Mouse (Mus musculus) lung, embryonic 14.5 days (tissue): ENCODE measurements around the gene Retreg2. TPM values are rescaled to one million over a fixed set of nuclear protein-coding genes. Genes with fewer than 3 reads are reported as not detected.

Experiments
- ATAC-seq: fragments of 200-750 bp; cut with Nextera tagmentation; 2 replicates; pipeline ENCODE4 v1.8.0; 2017; ENCODE audit warnings: mild to moderate bottlenecking, moderate TSS enrichment, moderate library complexity; ENCODE audit not compliant: insufficient read depth
- DNase-seq: peaks from one replicate; pipeline ENCODE4 v3.0.0-alpha.2; 2015
- H3K27ac ChIP-seq: fragments of 300-500 bp; sonication (generic); 2 replicates; pipeline ENCODE4 v1.5.1; 2014; ENCODE audit warnings: low read depth, mild to moderate bottlenecking, moderate library complexity
- H3K27me3 ChIP-seq: fragments of 300-500 bp; sonication (generic); 2 replicates; pipeline ENCODE4 v1.6.1; 2014; ENCODE audit warnings: low read length, control low read depth; ENCODE audit not compliant: insufficient read depth
- H3K36me3 ChIP-seq: fragments of 300-500 bp; sonication (generic); 2 replicates; pipeline ENCODE4 v1.6.1; 2014; ENCODE audit warnings: control low read depth; ENCODE audit not compliant: insufficient read depth
- H3K4me1 ChIP-seq: fragments of 300-500 bp; sonication (generic); 2 replicates; pipeline ENCODE4 v1.6.1; 2014; ENCODE audit warnings: antibody characterized with exemption, control low read depth; ENCODE audit not compliant: insufficient read depth
- H3K4me2 ChIP-seq: fragments of 300-500 bp; sonication (generic); 2 replicates; pipeline ENCODE4 v1.6.1; 2014; ENCODE audit warnings: mild to moderate bottlenecking
- H3K4me3 ChIP-seq: fragments of 300-500 bp; sonication (generic); 2 replicates; pipeline ENCODE4 v1.5.1; 2014; ENCODE audit warnings: low read depth, low read length
- H3K9ac ChIP-seq: fragments of 300-500 bp; sonication (generic); 2 replicates; pipeline ENCODE4 v1.6.1; 2014
- H3K9me3 ChIP-seq: fragments of 300-500 bp; sonication (generic); 2 replicates; pipeline ENCODE4 v1.6.1; 2016; ENCODE audit warnings: low read depth, low read length, control low read depth
- CTCF ChIP-seq: IDR thresholded peaks from 2 replicates; pipeline ENCODE4 v1.5.1; 2016; ENCODE audit warnings: antibody characterized with exemption, low read depth
- WGBS: fragments of 180-500 bp; shearing (Covaris S2); extraction: QIAGEN DNeasy Blood & Tissue Kit; methylation state at CpG from one replicate; pipeline ENCODE4 v1.1.7; 2014; 5-methylcytosine and 5-hydroxymethylcytosine counted together
- polyA plus RNA-seq: library from polyadenylated mRNA; unstranded; fragments of >200 nt; fragmentation: Nextera tagmentation; extraction: Ambion mirVana; gene quantifications from 2 replicates; pipeline ENCODE4 v1.2.1, GENCODE M21; 2014

The Retreg2 gene
- polyA plus RNA-seq, 1 experiment from 2014 or later = 55.2 TPM

DNA sequence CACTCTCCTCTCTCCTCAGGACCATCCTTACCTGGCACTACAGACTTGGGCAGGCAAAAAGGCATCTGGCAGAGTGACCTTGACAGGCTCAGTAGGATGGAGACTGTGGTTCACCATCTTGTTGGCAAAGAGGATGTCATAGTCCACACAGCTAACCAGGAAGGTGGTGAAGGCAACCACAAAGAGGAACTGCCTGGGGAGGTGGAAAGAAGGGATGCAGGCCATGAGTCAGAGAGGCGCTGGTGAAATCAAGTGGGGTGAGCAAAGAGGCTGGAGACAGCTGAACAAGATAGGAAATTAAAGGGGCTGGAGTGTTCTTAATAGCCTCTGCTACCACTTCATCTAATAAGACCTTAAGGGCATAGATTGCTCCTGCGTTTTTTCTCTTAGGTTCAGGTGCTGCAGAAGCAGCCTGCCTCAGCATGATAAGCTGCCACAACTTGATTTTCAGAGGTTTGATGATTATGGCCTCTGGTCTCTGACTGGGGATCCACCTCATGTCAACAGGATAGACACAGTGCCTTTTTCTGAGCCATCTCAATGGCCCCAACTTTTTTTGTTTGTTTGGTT is 45.4 kb downstream of the Retreg2 start:
- DNase-seq = no peak
- H3K27me3 ChIP-seq = no peaks in the 10 kb centered on the region
- H3K36me3 ChIP-seq = peaks cover 39% of the 10 kb centered on the region
- H3K4me2 ChIP-seq = no peak overlapping the region
- ATAC-seq = no peak
- peaks cover 11% of the 10 kb centered on the region for H3K4me1 ChIP-seq
- no peak for TF ChIP-seq CTCF
- WGBS = 88% methylated on average over 2 of the region's 2 CpGs
- no peak overlapping the region for H3K27ac ChIP-seq
- no peak overlapping the region for H3K4me3 ChIP-seq
- no peak overlapping the region for H3K9ac ChIP-seq
- H3K9me3 ChIP-seq = no peaks in the 10 kb centered on the region

DNA sequence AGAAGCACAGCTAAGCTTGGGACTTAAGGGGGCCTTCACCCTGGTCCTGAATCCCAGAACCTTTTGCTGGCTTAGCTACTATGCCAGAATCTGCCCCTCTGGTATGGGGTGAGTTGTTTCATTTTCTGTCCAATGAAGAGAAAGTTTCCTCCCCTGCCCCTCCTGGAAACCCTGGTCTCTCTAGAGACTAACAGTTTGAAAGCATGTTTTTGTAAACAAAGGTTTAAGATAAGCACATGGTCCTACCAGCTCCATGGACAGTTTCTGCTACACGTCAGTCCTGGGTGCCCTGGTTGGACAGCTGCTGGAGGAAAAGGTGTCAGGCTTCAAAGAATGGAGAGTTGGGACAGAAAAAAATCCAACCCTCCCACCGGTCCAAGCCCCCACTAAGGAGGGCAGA is 48.0 kb downstream of the Retreg2 start:
- no peak for DNase-seq
- Histone ChIP-seq H3K9me3 (no peaks in the 10 kb centered on the region), H3K4me3 (peak overlapping the region; percentile 67; the same call in 1 of the 2 replicates), H3K27me3 (no peaks in the 10 kb centered on the region), H3K36me3 (peaks cover 27% of the 10 kb centered on the region), H3K4me1 (peaks cover 16% of the 10 kb centered on the region), H3K9ac (peak overlapping the region; percentile 79), H3K4me2 (peak overlapping the region; percentile 88), H3K27ac (no peak overlapping the region)
- no peak for ATAC-seq
- 49% methylated on average over 2 of the region's 2 CpGs for WGBS
- no peak for TF ChIP-seq CTCF

DNA sequence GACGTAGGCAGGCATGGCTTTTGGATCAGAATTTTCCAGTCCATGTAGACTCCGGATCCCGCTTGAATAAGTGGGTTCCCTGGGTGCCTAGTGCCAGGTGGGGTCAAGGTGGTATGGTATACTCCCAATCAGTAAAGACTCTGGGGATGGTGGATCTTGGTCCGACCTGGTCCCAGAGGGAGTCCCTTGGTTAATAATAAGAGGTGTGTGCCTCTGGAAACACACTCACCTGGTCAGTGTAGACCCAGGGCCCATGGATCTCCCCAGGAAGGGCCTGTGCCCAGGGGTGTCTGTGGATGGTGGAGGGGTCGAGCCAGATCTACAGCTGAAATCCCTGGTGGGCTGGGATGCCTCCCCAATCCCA is 48.7 kb downstream of the Retreg2 start:
- Histone ChIP-seq H3K4me2 (peak overlapping the region; percentile 88), H3K4me3 (peak overlapping the region; percentile 67), H3K9me3 (no peaks in the 10 kb centered on the region), H3K4me1 (peaks cover 16% of the 10 kb centered on the region), H3K36me3 (peaks cover 27% of the 10 kb centered on the region), H3K27ac (peak overlapping the region; percentile 70; the same call in 1 of the 2 replicates), H3K27me3 (no peaks in the 10 kb centered on the region), H3K9ac (peak overlapping the region; percentile 79)
- 39% methylated on average over 5 of the region's 5 CpGs for WGBS
- DNase-seq (no peak), ATAC-seq (no peak; the same call in 1 of the 2 replicates)
- TF ChIP-seq CTCF = no peak

DNA sequence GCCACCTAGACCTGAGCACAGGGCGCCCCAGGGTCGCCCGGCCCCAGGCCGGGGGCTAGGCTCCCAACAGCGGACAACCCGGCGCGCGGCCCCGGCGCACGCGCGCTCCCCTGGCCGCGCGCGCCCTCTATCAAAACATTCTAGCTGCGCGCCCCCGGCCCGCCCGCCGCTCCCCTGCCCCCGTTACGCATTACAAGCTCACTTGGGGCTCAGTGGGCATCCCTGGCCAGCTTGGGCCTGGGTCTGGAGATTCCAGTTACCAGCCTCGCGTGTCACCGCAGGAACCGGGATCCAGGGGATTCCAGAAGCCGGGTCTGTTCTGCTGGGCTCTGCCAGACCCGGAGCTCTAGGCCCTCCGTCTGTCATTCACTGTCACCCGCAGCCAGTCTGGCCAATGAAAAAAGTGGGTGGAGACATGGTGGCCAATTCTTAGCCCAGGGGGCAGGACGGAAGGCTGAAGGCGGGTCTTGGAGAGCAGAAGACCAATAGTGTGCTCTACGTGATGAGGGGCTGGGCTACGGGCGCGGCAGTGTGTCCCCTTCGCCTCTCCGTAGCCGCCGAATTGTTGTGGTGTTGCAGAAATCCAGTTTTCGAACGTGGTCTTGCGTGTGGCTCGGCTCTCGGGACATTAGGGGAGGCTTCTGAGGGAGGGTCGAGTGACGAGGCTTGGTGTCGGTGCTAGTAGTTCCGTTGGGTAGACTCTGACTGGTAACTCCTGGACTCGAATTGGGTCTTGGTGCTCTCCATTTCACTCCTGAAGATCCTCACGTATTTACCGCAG is 49.2 kb downstream of the Retreg2 start, which contains the start of the genes Ankzf1 and Atg9a:
Gene Ankzf1, plus strand, starts transcription at position 530 of the 781 bp plus-strand sequence.
Gene Atg9a, minus strand, starts transcription at position 575 of the 781 bp plus-strand sequence.
- H3K36me3 ChIP-seq = peaks cover 27% of the 10 kb centered on the region
- WGBS = under 1% methylated on average over 55 of the region's 56 CpGs
- no peak for TF ChIP-seq CTCF

DNA sequence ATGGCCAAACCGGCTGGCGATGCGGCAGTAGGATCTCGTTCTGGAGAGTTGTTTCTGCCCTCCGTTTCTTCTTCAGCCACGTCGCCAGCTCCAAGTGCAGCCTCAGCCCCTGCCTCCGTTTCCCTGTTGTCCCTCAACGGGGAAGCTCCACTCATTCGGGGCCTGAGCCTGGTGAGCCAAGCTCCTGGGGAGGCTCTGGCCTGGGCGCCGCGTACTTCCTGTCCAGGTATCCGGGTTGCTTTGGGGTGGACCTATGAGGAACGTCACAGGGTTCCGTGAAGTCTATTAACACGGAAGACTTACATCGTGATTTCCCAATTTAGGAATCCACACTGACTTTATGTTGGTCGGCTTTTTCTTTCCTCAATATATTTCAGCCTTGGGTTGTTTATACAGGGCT is 49.9 kb downstream of the Retreg2 start:
- WGBS = 0% methylated on average over 19 of the region's 19 CpGs
- no peaks in the 10 kb centered on the region for H3K9me3 ChIP-seq
- ATAC-seq (peak; percentile 39; the same call in 1 of the 2 replicates), DNase-seq (peak; percentile 39)
- H3K36me3 ChIP-seq = peaks cover 29% of the 10 kb centered on the region
- H3K27me3 ChIP-seq = no peaks in the 10 kb centered on the region
- H3K4me1 ChIP-seq = peaks cover 16% of the 10 kb centered on the region
- H3K27ac ChIP-seq = peak overlapping the region; percentile 96
- H3K9ac ChIP-seq = peak overlapping the region; percentile 85
- H3K4me2 ChIP-seq = peak overlapping the region; percentile 92
- TF ChIP-seq CTCF = no peak
- H3K4me3 ChIP-seq = peak overlapping the region; percentile 67

More for the DNA sequence above, 49.2 kb downstream of the Retreg2 start, which contains the start of the genes Ankzf1 and Atg9a:
- ATAC-seq = peak; percentile 99
- H3K27me3 ChIP-seq = no peaks in the 10 kb centered on the region
- H3K4me2 ChIP-seq = peak within 1 kb of the TSS; percentile 92
- H3K4me1 ChIP-seq = peaks cover 16% of the 10 kb centered on the region
- peak within 1 kb of the TSS; percentile 96 for H3K27ac ChIP-seq
- H3K9me3 ChIP-seq = no peaks in the 10 kb centered on the region
- H3K4me3 ChIP-seq = peak within 1 kb of the TSS; percentile 67
- peak; percentile 98 for DNase-seq
- H3K9ac ChIP-seq = peak within 1 kb of the TSS; percentile 85

Other genes with a start within 250 kb of the Retreg2 start
- not detected in 2 replicates for gene Cryba2, start 249.6 kb upstream of the Retreg2 start, polyA plus RNA-seq
- 0.05 and 0.14 TPM in 2 replicates for gene Cfap65, start 207.2 kb upstream of the Retreg2 start, polyA plus RNA-seq
- gene Ihh, start 191.1 kb upstream of the Retreg2 start, polyA plus RNA-seq = 0.12 and 0.14 TPM in 2 replicates
- gene Nhej1, start 17.6 kb upstream of the Retreg2 start, polyA plus RNA-seq = 9.2 and 10.0 TPM in 2 replicates
- gene Slc23a3, start 8.9 kb upstream of the Retreg2 start, polyA plus RNA-seq = 0.20 and 0.23 TPM in 2 replicates
- gene Cnppd1, start 67 bp upstream of the Retreg2 start, polyA plus RNA-seq = 31.5 and 32.4 TPM in 2 replicates
- gene Zfand2b, start 25.9 kb downstream of the Retreg2 start, polyA plus RNA-seq = 32.6 and 32.9 TPM in 2 replicates
- gene Abcb6, start 37.6 kb downstream of the Retreg2 start, polyA plus RNA-seq = 15.4 and 16.8 TPM in 2 replicates
- 13.3 and 16.5 TPM in 2 replicates for gene Ankzf1, start 49.4 kb downstream of the Retreg2 start, polyA plus RNA-seq
- 25.2 and 27.5 TPM in 2 replicates for gene Atg9a, start 49.4 kb downstream of the Retreg2 start, polyA plus RNA-seq
- 16.0 and 16.7 TPM in 2 replicates for gene Glb1l, start 68.0 kb downstream of the Retreg2 start, polyA plus RNA-seq
- 115 and 119 TPM in 2 replicates for gene Stk16, start 68.1 kb downstream of the Retreg2 start, polyA plus RNA-seq
- gene Tuba4a, start 77.1 kb downstream of the Retreg2 start, polyA plus RNA-seq = 21.3 and 25.3 TPM in 2 replicates
- gene A630095N17Rik, start 89.3 kb downstream of the Retreg2 start, polyA plus RNA-seq = not detected in 2 replicates
- gene Dnajb2, start 93.6 kb downstream of the Retreg2 start, polyA plus RNA-seq = 14.1 and 16.9 TPM in 2 replicates
- 0.21 and 0.37 TPM in 2 replicates for gene Ptprn, start 121.7 kb downstream of the Retreg2 start, polyA plus RNA-seq
- gene Resp18, start 135.6 kb downstream of the Retreg2 start, polyA plus RNA-seq = not detected in 2 replicates
- gene Dnpep, start 175.2 kb downstream of the Retreg2 start, polyA plus RNA-seq = 110 and 113 TPM in 2 replicates
- 42.9 and 46.3 TPM in 2 replicates for gene Des, start 217.6 kb downstream of the Retreg2 start, polyA plus RNA-seq
- 40.1 and 44.7 TPM in 2 replicates for gene Speg, start 232.5 kb downstream of the Retreg2 start, polyA plus RNA-seq